Mouse (Mus musculus): ENCODE data around the gene Nucb1.

- TF ChIP-seq POLR2AphosphoS5 (IDR thresholded peaks at IDR 0.05; ENCODE audit: insufficient replicate concordance, low read depth, low read length), result no peak
- no peak for TF ChIP-seq CTCF (IDR thresholded peaks at IDR 0.05; ENCODE audit: low read depth, low read length)
- TF ChIP-seq GATA1 (IDR thresholded peaks at IDR 0.05; ENCODE audit: borderline replicate concordance, low read length), result no peak
- TF ChIP-seq TAL1 (conservative IDR thresholded peaks at IDR 0.05; ENCODE audit: low read depth, low read length), result no peak
- TF ChIP-seq GATA2 (IDR thresholded peaks at IDR 0.05; ENCODE audit: borderline replicate concordance, low read depth, low read length), result no peak
These were observed 19.4 kb downstream of the Nucb1 start for GRCm38 (mm10) chr7:45490822-45491221.
